Mouse (Mus musculus): ENCODE results near the gene Clrn2. TPM values are rescaled to one million over a fixed set of nuclear protein-coding genes. Genes with fewer than 3 reads are reported as not detected.

The Clrn2 gene
- total RNA-seq, 2 experiments from 2014 or later = 0.37 to 0.53 TPM

DNA sequence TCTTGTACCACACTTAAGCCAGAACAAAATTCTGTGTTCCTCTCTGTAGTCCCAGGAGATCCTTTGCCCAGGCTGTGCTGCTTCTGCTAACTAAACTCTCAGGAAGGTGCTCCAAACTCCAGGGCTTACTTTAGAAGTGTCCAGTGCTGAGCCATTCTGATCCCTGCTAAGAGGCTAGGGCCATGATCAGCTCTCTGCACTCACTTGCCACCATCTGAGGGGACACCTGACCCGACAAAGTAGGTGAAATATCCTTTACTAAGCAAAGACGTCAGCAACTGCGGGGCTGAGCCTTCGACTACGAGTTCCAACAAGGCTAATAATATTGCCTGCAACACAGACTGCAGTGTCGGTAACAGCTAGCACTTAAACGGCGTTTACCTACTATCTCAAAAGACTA lies 4.3 kb upstream of the Clrn2 start:
- intact Hi-C loops (cut with DNase I) = no loop called here
- no peak for DNase-seq (ENCODE audit: low spot score in 2 of 2)

DNA sequence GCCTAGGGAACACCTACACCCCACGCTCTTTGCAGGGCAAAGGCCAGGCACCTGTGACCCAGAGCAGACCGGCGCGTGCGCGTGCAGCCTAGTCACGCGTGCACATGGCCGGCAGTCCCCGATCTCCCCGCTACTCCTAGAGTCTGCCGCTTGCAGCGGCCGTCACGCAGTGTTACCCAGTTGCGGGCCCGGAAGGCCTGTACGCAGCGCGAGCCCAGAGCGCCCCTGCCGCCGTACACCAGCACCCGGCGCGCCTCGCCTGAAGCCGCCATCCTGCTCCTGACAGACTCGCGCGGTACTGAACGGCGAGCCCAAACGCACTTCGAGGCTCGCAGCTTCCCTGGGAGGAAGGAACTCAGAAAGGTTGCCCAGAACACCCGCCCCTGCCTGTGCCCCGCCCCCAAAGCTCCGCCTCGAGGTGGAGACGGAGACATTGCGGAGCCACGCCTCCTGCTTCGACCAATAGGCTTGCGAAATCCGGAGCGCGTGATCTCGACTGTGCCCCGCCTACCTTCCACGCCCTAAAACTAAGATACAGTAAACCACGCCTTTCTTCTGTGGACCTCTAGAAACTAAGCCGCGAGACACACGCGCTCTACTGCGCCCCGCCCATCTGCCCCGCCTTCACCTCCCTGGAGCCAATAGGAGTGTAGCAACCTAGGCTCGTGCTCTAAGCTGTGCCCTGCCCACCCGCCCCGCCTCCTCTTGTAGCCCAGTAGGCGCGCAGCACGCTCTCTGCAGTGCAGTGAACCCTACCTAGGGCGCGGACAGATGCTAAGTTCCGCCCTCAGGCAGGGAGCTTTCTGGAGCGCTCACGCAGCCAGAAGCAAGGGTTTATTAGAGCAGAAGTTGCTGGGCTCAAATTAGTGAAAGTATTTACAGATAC lies 3.5 kb upstream of the Clrn2 start, which contains the start of gene Qdpr:
TSS of gene Qdpr (minus strand) at position 406 of the 886 bp plus-strand sequence.
- DNase-seq (ENCODE audit: low spot score in 2 of 2) = peak; percentile 92 to 99
- intact Hi-C loops (cut with DNase I) = no loop called here

DNA sequence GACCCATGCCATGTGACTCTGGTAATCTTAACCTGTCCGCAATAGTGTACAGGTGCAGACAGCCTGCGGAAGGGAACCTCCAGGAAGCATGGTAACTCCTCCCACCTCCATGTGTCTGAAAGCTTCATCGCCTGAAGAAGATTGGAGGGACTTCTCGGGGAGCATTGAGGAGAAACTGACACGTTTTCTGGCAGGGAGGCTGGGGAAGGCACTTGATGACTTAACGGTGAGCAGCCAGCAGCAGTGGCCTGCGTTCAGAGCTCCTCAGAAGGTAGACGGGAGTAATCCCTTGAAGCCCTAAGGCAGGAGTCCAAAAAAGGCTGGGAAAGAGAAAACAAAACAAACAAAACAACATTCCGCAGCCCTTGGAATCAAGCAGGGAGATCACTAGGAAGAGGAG lies 905 bp downstream of the Clrn2 start:
- intact Hi-C loops (cut with DNase I) = no loop called here
- no peak for DNase-seq (ENCODE audit: low spot score in 2 of 2)

GRCm38 (mm10) chr5:45472880-45473450 lies 19.4 kb downstream of the Clrn2 start:
- intact Hi-C loops (cut with DNase I) = no loop called here
- DNase-seq (ENCODE audit: low spot score in 2 of 2) = peak in 1 of 2 experiments; percentile 45

DNA sequence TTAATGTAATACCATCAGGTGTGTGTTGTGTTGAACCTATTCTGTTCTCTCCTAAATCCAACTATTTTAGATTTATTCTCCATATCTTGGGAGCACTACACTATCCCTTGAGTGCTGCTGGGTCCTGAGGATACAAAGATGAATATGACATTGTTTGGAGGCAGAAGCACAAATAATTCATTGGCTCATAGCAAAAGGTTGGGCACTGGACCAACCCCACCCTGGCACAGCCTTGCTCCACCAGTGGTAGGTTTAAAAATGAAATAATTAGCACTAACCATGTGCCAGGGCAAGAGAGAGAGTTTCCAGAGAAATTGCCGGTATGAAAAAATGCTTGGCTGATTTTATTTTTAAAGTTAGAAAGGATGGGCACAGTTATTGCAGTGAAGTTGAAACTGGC lies 20.0 kb downstream of the Clrn2 start:
- intact Hi-C loops (cut with DNase I) = no loop called here

DNA sequence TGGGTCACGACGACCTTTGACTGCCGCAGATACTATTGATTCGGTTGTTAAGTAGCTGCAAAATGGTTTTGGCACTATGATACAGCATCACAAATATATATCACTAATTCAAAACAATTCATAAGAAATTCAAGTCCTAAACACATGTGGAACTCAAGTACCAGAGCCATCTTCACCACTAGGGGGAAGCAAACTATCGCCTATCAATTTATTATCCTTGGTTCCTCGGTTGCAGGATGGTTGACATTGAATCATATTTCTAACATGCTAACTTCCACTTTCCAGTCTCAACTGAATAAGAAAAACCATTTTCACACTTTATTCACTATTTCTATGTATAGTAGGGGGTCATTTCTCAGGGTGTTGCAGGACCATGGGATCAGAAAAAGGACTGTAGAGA lies 20.7 kb downstream of the Clrn2 start:
- DNase-seq (ENCODE audit: low spot score in 2 of 2) = peak; percentile 66 to 84
- intact Hi-C loops (cut with DNase I) = loop anchor here (2.0 kb wide), 1 partner anchor 61 kb away; no protein-coding TSS in a partner anchor

More for the DNA sequence above, 20.0 kb downstream of the Clrn2 start:
- no peak for DNase-seq (ENCODE audit: low spot score in 2 of 2)

- no peak for DNase-seq (ENCODE audit: low spot score in 2 of 2)
These were observed 21.2 kb downstream of the Clrn2 start for GRCm38 (mm10) chr5:45474758-45475157.

GRCm38 (mm10) chr5:45475771-45476170 lies 22.2 kb downstream of the Clrn2 start:
- intact Hi-C loops (cut with DNase I) = loop anchor here (2.0 kb wide), 3 partner anchors 59 to 871 kb away; partner anchors contain the start of gene Ncapg
- no peak for DNase-seq (ENCODE audit: low spot score in 2 of 2)

More at GRCm38 (mm10) chr5:45474758-45475157, 21.2 kb downstream of the Clrn2 start:
- intact Hi-C loops (cut with DNase I) = loop anchor here (2.0 kb wide), 1 partner anchor 60 kb away; no protein-coding TSS in a partner anchor

DNA sequence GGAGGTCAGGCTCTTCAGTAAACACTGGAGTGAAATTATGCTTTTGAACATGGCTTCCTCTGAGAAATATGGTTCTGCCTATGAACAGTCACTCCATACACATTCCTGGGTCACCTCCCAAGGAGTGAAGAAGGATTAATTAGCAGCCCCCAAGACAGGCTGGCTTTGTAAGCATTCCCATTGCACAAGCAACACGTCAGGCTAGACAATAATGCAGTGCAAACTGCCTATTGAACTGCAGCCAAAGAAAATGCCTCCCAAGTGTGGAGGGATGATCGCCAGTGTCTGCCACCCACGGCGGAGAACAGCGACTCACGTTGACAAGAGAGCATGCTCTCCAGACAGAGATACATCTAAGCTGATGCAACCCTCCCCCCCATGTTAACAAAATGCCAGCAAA lies 22.7 kb downstream of the Clrn2 start:
- intact Hi-C loops (cut with DNase I) = loop anchor here (2.0 kb wide), 2 partner anchors 193 to 871 kb away; partner anchors contain the start of gene Ncapg
- peak in 1 of 2 experiments; percentile 67 for DNase-seq (ENCODE audit: low spot score in 2 of 2)

GRCm38 (mm10) chr5:45477601-45478000 lies 24.1 kb downstream of the Clrn2 start:
- DNase-seq (ENCODE audit: low spot score in 2 of 2) = peak in 1 of 2 experiments; percentile 41
- intact Hi-C loops (cut with DNase I) = loop anchor here (2.0 kb wide), 2 partner anchors 191 to 869 kb away; partner anchors contain the start of gene Ncapg

GRCm38 (mm10) chr5:45480066-45480465 lies 26.5 kb downstream of the Clrn2 start:
- intact Hi-C loops (cut with DNase I) = no loop called here
- DNase-seq (ENCODE audit: low spot score in 2 of 2) = no peak

GRCm38 (mm10) chr5:45481125-45481524 lies 27.6 kb downstream of the Clrn2 start:
- no peak for DNase-seq (ENCODE audit: low spot score in 2 of 2)
- intact Hi-C loops (cut with DNase I) = no loop called here

DNA sequence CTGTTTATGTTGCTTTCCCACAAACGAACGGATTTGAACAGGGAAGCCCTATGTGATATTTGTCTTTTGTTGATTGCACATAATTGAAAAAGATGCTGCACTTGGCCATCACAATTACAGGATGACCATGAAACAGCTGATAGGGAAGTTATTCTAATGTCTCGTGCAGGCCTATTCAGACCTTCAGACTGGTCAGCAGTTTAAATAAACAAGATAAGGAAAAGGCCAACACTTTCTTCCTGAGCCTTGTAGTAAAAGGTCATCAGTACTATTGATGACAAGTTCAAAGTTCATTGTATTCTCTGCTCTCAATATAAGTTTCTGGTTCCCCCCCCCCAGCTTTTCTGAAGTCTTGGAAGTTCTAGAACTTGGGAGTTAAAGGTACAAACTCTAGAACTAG lies 29.1 kb downstream of the Clrn2 start:
- intact Hi-C loops (cut with DNase I) = no loop called here
- no peak for DNase-seq (ENCODE audit: low spot score in 2 of 2)

DNA sequence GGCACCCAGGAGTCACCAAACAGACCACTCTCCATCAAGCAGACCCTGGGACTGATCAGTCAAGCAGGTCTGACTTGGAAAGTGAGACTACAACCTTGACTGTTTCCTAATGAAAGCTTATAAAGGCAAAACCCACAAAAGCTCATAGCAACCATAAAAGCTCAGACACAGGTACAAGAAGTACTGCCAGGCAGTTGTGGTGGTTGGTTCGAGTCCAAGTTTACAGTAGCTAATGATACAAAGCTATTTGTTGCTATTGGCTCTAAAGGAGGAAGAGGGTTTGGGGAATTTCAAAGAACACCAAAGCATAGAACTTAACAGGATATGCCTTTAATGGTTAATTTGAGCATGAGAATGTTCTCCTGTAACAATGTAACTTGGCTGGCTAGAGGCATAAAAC lies 30.1 kb downstream of the Clrn2 start:
- no peak for DNase-seq (ENCODE audit: low spot score in 2 of 2)
- intact Hi-C loops (cut with DNase I) = no loop called here

DNA sequence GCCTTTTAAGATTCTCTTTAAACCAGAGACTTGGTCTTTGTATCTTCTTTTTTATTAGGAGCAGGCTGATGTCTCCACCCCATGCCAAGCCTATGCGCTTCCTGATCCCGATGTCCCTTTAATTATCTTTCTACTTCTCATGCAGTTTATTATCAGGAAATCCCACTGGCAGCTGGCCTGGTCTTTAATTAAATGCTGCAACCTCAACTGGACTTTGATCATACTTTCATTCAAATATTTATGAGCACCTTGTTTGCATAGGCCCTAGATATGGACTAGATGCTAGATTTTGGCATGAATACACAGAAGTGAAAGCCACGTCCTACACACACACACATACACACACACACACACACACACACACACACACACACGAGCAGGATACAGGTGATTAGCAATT lies 38.2 kb downstream of the Clrn2 start:
- intact Hi-C loops (cut with DNase I) = no loop called here
- no peak for DNase-seq (ENCODE audit: low spot score in 2 of 2)

GRCm38 (mm10) chr5:45493191-45494092 lies 39.9 kb downstream of the Clrn2 start, which contains the start of gene Lap3:
TSS of gene Lap3 (plus strand) at chr5:45493374.
- peak; percentile 97 to 98 for DNase-seq (ENCODE audit: low spot score in 2 of 2)
- intact Hi-C loops (cut with DNase I) = no loop called here

DNA sequence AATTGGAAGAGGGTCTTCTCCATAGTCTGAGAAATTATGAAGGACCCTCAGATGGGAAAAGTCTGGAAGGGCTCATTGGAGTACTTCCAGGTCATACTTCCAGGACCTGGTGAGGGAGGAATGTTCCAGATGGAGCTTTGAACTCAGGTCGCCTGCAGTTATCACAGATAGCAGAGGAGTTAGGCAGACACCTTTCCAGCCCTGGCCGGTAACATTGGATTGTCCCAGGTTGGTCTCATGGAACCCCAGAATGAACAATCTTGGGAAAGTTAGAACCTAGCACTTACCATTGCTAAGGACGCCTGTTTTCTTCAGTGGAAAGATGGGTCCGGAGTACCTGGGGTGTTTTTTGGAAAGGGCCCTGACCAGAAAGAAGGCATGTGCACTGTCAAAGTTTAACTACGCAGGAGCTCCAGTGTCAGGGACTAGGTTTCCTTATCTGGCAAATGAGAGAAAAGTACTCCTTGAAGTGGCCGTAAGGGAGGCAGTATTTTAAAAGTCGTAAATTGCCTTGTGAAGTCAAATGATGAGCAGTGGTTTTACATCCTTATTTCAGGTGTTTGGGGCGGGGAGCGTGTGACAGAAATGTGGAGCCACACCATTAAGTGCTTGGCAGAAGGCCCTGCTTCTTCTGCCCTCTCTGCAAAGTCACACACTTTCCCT lies 40.7 kb downstream of the Clrn2 start:
- intact Hi-C loops (cut with DNase I) = no loop called here
- DNase-seq (ENCODE audit: low spot score in 2 of 2) = no peak

DNA sequence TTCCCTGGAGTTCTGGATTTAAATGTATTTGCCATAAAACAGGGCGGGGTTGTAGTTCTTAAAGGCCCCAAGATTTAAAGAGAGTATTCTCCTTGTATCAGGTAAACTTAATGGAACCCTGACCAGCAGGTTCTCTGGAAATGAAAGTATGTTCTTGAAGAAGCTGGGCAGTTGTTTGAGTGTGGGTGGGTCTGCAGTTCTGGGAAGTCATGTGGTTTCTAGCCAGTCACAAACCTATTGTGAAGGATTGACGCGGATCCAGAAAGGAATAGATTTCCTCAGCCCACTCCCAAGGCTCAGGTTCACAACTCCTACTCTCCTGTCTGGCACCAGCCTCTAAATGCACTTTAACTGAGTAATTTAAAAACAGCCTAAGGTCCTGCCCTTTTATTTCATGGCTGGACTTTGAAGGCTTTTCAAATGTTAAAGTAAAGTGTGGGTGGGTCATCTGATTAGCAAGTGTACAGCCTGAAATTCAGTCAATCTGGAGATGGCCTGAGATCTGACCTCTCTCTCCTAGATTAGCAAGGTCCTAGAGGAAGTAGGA lies 42.0 kb downstream of the Clrn2 start:
- DNase-seq (ENCODE audit: low spot score in 2 of 2) = no peak
- intact Hi-C loops (cut with DNase I) = no loop called here

DNA sequence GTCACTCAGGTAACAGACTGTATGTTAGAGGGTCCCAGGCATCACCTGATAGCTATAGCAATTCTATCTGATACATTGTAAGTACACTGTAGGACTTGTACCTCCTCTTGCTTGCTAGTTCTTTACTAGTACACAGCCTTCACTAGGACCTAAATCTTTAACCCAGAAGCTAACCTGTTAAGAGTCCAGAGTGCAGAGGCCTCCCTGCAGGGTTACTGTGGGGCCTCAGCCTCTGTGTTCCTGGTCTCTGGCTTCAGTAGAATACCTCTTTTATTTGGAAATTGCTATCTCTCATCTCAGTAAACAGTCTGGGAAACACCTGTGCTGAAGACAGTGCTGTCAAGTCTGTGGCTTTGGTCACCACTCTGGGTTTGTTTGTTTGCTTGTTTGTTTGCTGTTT lies 42.5 kb downstream of the Clrn2 start:
- no peak for DNase-seq (ENCODE audit: low spot score in 2 of 2)
- intact Hi-C loops (cut with DNase I) = no loop called here

Measured in left cerebral cortex, postnatal 25 days (tissue).